ENCODE assay signal across 8 mouse cellular contexts in genomic region chr1:134151655-134152412, GRCm38 (mm10). TPM values are rescaled to one million over a fixed set of nuclear protein-coding genes. Genes with fewer than 3 reads are reported as not detected.
A peak's percentile ranks its signal among the peaks of the same experiment; 100 is the strongest.
DNase-seq lines count a peak whose midpoint lies in the region; ATAC-seq and TF ChIP-seq lines count a peak whose summit lies in the region.

No protein-coding gene starts in this region.

- no peak overlapping the region for H3K4me2 ChIP-seq in heart, embryonic 12.5 days
- no peak overlapping the region for H3K4me2 ChIP-seq in kidney, embryonic 16.5 days (replicated peaks; ENCODE audit: low read depth, low read length)

- H3K36me3 ChIP-seq in heart, embryonic 12.5 days, result no peaks in the 10 kb centered on the region
- H3K36me3 ChIP-seq in kidney, embryonic 16.5 days (ENCODE audit: insufficient read depth, low read length), result no peaks in the 10 kb centered on the region

- peaks cover 5% of the 10 kb centered on the region; the same call in 1 of the 2 replicates for H3K9me3 ChIP-seq in heart, embryonic 12.5 days (replicated peaks)
- H3K9me3 ChIP-seq in kidney, embryonic 16.5 days (ENCODE audit: low read length), result peaks cover 5% of the 10 kb centered on the region

- peak; percentile 54 for DNase-seq in CD4-positive helper T cell, adult 2 months (ENCODE audit: low read depth, low spot score)
- peak; percentile 92 for DNase-seq in brain, embryonic 14.5 days (ENCODE audit: low read depth)
- peak; percentile 80 for DNase-seq in liver
- DNase-seq in naive thymus-derived CD4-positive, alpha-beta T cell, adult 2 months (ENCODE audit: low read depth), result peak; percentile 78
- DNase-seq in spleen, postnatal 4 days (ENCODE audit: low spot score in 2 of 2), result peak; percentile 69 to 87

- no peak overlapping the region for H3K4me3 ChIP-seq in heart, embryonic 12.5 days
- H3K4me3 ChIP-seq in kidney, embryonic 16.5 days (ENCODE audit: low read length), result no peak overlapping the region

- peak; percentile 75 for ATAC-seq in erythroid progenitor cell, adult 5-6 weeks (replicated peaks; ENCODE audit: low FRiP score, poor library complexity, severe bottlenecking)
- ATAC-seq in heart, embryonic 12.5 days (ENCODE audit: insufficient number of reproducible peaks, low FRiP score), result peak; percentile 74
- peak; percentile 81 for ATAC-seq in kidney, embryonic 16.5 days (ENCODE audit: low FRiP score, low TSS enrichment)

- TF ChIP-seq CTCF in brain, embryonic 14.5 days (IDR thresholded peaks at IDR 0.05; ENCODE audit: borderline replicate concordance, extremely low read depth, insufficient read depth, insufficient read length), result peak; percentile 81

- peaks cover 8% of the 10 kb centered on the region; the same call in 1 of the 2 replicates for H3K27me3 ChIP-seq in heart, embryonic 12.5 days (replicated peaks)
- H3K27me3 ChIP-seq in kidney, embryonic 16.5 days (ENCODE audit: insufficient read depth, low read length), result no peaks in the 10 kb centered on the region

- WGBS in heart, embryonic 12.5 days, result 29% methylated on average over 13 of the region's 13 CpGs
- 27% methylated on average over 13 of the region's 13 CpGs for WGBS in kidney, embryonic 16.5 days

- no peak for TF ChIP-seq POLR2A in brain, embryonic 14.5 days (IDR thresholded peaks at IDR 0.05; ENCODE audit: borderline replicate concordance, extremely low read depth, insufficient read depth, insufficient read length, poor library complexity, severe bottlenecking)

- no peak overlapping the region for H3K9ac ChIP-seq in heart, embryonic 12.5 days
- H3K9ac ChIP-seq in kidney, embryonic 16.5 days (replicated peaks; ENCODE audit: low read length), result no peak overlapping the region

- no peak overlapping the region for H3K27ac ChIP-seq in heart, embryonic 12.5 days (ENCODE audit: poor library complexity, severe bottlenecking)
- H3K27ac ChIP-seq in kidney, embryonic 16.5 days (ENCODE audit: low read length), result no peak overlapping the region

- peaks cover 17% of the 10 kb centered on the region for H3K4me1 ChIP-seq in heart, embryonic 12.5 days (replicated peaks)
- no peaks in the 10 kb centered on the region for H3K4me1 ChIP-seq in kidney, embryonic 16.5 days (ENCODE audit: insufficient read depth, low read length)

RNA-seq across cellular contexts. Expression of gene Chil1, which starts 30.1 kb away (rescaled TPM):
- polyA plus RNA-seq in brain, embryonic 14.5 days (2012; rRNA removed), result 2.0 and 2.6 TPM in 2 replicates
- 19.3 and 76.8 TPM in 2 replicates for total RNA-seq in erythroid progenitor cell, adult 5-6 weeks (2015; ENCODE audit: low replicate concordance)
- 13.9 and 22.5 TPM in 2 replicates for total RNA-seq in erythroid progenitor cell, adult 5-6 weeks (2017; ENCODE audit: low replicate concordance)
- polyA plus RNA-seq in heart, embryonic 12.5 days (2016; fragmentation: Nextera tagmentation; extraction: Ambion mirVana), result 1.2 and 1.3 TPM in 2 replicates
- 0.85 and 1.4 TPM in 2 replicates for polyA plus RNA-seq in kidney, embryonic 16.5 days (2015; fragmentation: Nextera tagmentation; extraction: Ambion mirVana)

RNA-seq across cellular contexts. Expression of gene Chit1, which starts 40.8 kb away (rescaled TPM):
- 0.09 and 0.11 TPM in 2 replicates for polyA plus RNA-seq in brain, embryonic 14.5 days (2012; rRNA removed)
- 1.1 and 4.2 TPM in 2 replicates for total RNA-seq in erythroid progenitor cell, adult 5-6 weeks (2015; ENCODE audit: low replicate concordance)
- not detected in 2 replicates for total RNA-seq in erythroid progenitor cell, adult 5-6 weeks (2017; ENCODE audit: low replicate concordance)
- 0.32 and 0.49 TPM in 2 replicates for polyA plus RNA-seq in heart, embryonic 12.5 days (2016; fragmentation: Nextera tagmentation; extraction: Ambion mirVana)
- polyA plus RNA-seq in kidney, embryonic 16.5 days (2015; fragmentation: Nextera tagmentation; extraction: Ambion mirVana), result 0.17 and 0.21 TPM in 2 replicates

RNA-seq across cellular contexts. Expression of gene Mybph, which starts 41.4 kb away (rescaled TPM):
- polyA plus RNA-seq in brain, embryonic 14.5 days (2012; rRNA removed), result 0.98 and 1.4 TPM in 2 replicates
- not detected in 2 replicates for total RNA-seq in erythroid progenitor cell, adult 5-6 weeks (2015; ENCODE audit: low replicate concordance)
- 0.39 TPM in 1 of 2 replicates, not detected in the other for total RNA-seq in erythroid progenitor cell, adult 5-6 weeks (2017; ENCODE audit: low replicate concordance)
- 0.39 and 0.54 TPM in 2 replicates for polyA plus RNA-seq in heart, embryonic 12.5 days (2016; fragmentation: Nextera tagmentation; extraction: Ambion mirVana)
- 1.6 and 1.7 TPM in 2 replicates for polyA plus RNA-seq in kidney, embryonic 16.5 days (2015; fragmentation: Nextera tagmentation; extraction: Ambion mirVana)
